Mouse (Mus musculus) CH12.LX (cell line): ENCODE data around the gene Strc. TPM values are rescaled to one million over a fixed set of nuclear protein-coding genes. Genes with fewer than 3 reads are reported as not detected.

ENCODE experiments used
- DNase-seq: peaks from one replicate; pipeline ENCODE4 v3.0.0-alpha.2; 2013; ENCODE audit errors: extremely low read depth
- H3K27ac ChIP-seq: 2 replicates; pipeline ENCODE4 v1.5.1; 2012; ENCODE audit warnings: low read depth, mild to moderate bottlenecking, control low read depth, moderate library complexity; ENCODE audit not compliant: insufficient read depth
- H3K27me3 ChIP-seq: replicated peaks from 2 replicates; pipeline ENCODE3; 2012; ENCODE audit warnings: inconsistent platforms
- H3K36me3 ChIP-seq, 2 experiments: replicated peaks in 1 of 2; 2 replicates each; pipeline versions ENCODE3 to v1.6.1; 2012; ENCODE audit warnings: inconsistent platforms in 1 of 2, low read length in 1 of 2, mild to moderate bottlenecking in 1 of 2, mixed read lengths in 1 of 2, moderate library complexity in 1 of 2; ENCODE audit not compliant: control insufficient read depth in 1 of 2, insufficient read depth in 1 of 2
- H3K4me1 ChIP-seq, 2 experiments: 2 replicates each; pipeline ENCODE4 v1.6.1; 2012; ENCODE audit warnings: inconsistent platforms in 1 of 2, moderate library complexity in 1 of 2; ENCODE audit not compliant: insufficient read depth in 2 of 2, control insufficient read depth in 1 of 2
- H3K4me2 ChIP-seq: 2 replicates; pipeline ENCODE4 v1.6.1; 2012; ENCODE audit warnings: low read depth, mild to moderate bottlenecking, control low read depth; ENCODE audit not compliant: poor library complexity, insufficient read depth, severe bottlenecking
- H3K4me3 ChIP-seq, 3 experiments: fragments of 150-350 bp in 1 of 3; sonication (generic) in 1 of 3; replicated peaks in 1 of 3; 2 replicates each; pipeline versions ENCODE3 to v1.5.1; 2011 to 2012; ENCODE audit warnings: low read depth in 2 of 3, low read length in 2 of 3, mild to moderate bottlenecking in 2 of 3, moderate library complexity in 2 of 3, control low read depth in 1 of 3, improper control_type of control experiment in 1 of 3, inconsistent platforms in 1 of 3, mixed read lengths in 1 of 3; ENCODE audit not compliant: poor library complexity in 1 of 3
- H3K79me2 ChIP-seq: replicated peaks from 2 replicates; pipeline ENCODE4 v1.6.1; 2012; ENCODE audit warnings: mild to moderate bottlenecking, moderate library complexity; ENCODE audit not compliant: control insufficient read depth, poor library complexity, insufficient read depth, severe bottlenecking; ENCODE audit errors: extremely low read depth
- H3K9ac ChIP-seq: 2 replicates; pipeline ENCODE4 v1.6.1; 2012; ENCODE audit warnings: low read depth, mild to moderate bottlenecking, control low read depth, moderate library complexity; ENCODE audit not compliant: insufficient read depth
- H3K9me3 ChIP-seq: replicated peaks from 2 replicates; pipeline ENCODE3; 2012; ENCODE audit warnings: low read length, inconsistent platforms, mixed read lengths
- BHLHE40 ChIP-seq: IDR thresholded peaks from 2 replicates; pipeline ENCODE4 v1.6.1; 2011; ENCODE audit warnings: mild to moderate bottlenecking, low read depth, low read length, improper control_type of control experiment
- CTCF ChIP-seq, 2 experiments: IDR thresholded peaks in 1 of 2; conservative IDR thresholded peaks in 1 of 2; 2 replicates each; pipeline ENCODE4 v1.5.1; 2011 to 2012; ENCODE audit warnings: low read depth in 2 of 2, low read length in 2 of 2, improper control_type of control experiment in 1 of 2, inconsistent platforms in 1 of 2, mild to moderate bottlenecking in 1 of 2, moderate library complexity in 1 of 2
- E2F4 ChIP-seq: IDR thresholded peaks from 2 replicates; pipeline ENCODE4 v1.6.1; 2011; ENCODE audit warnings: low read depth, low read length, improper control_type of control experiment; ENCODE audit not compliant: insufficient replicate concordance
- ELF1 ChIP-seq: IDR thresholded peaks from 2 replicates; pipeline ENCODE4 v1.6.1; 2014; ENCODE audit warnings: low read depth, mild to moderate bottlenecking, inconsistent platforms, low read length, improper control_type of control experiment
- EP300 ChIP-seq: IDR thresholded peaks from 2 replicates; pipeline ENCODE4 v1.6.1; 2011; ENCODE audit warnings: low read length, improper control_type of control experiment
- ETS1 ChIP-seq: conservative IDR thresholded peaks from 2 replicates; pipeline ENCODE4 v1.6.1; 2012; ENCODE audit warnings: low read depth, mild to moderate bottlenecking, inconsistent platforms, low read length, improper control_type of control experiment, moderate library complexity
- GABPA ChIP-seq: IDR thresholded peaks from 2 replicates; pipeline ENCODE4 v1.6.1; 2012; ENCODE audit warnings: low read depth, low read length, improper control_type of control experiment, inconsistent platforms; ENCODE audit not compliant: insufficient replicate concordance
- IRF4 ChIP-seq: IDR thresholded peaks from 2 replicates; pipeline ENCODE4 v1.6.1; 2014; ENCODE audit warnings: low read depth, mild to moderate bottlenecking, inconsistent platforms, low read length, improper control_type of control experiment
- MAFK ChIP-seq: IDR thresholded peaks from 2 replicates; pipeline ENCODE4 v1.6.1; 2011; ENCODE audit warnings: low read length, improper control_type of control experiment; ENCODE audit not compliant: insufficient replicate concordance
- MAX ChIP-seq: IDR thresholded peaks from 2 replicates; pipeline ENCODE4 v1.6.1; 2011; ENCODE audit warnings: low read length, improper control_type of control experiment
- MAZ ChIP-seq: IDR thresholded peaks from 2 replicates; pipeline ENCODE4 v1.6.1; 2012; ENCODE audit warnings: low read depth, mild to moderate bottlenecking, inconsistent platforms, low read length, improper control_type of control experiment, moderate library complexity
- MEF2A ChIP-seq: IDR thresholded peaks from 2 replicates; pipeline ENCODE4 v1.6.1; 2014; ENCODE audit warnings: low read depth, mild to moderate bottlenecking, inconsistent platforms, low read length, improper control_type of control experiment, borderline replicate concordance
- MXI1 ChIP-seq: IDR thresholded peaks from 2 replicates; pipeline ENCODE4 v1.6.1; 2011; ENCODE audit warnings: mild to moderate bottlenecking, low read depth, low read length, improper control_type of control experiment
- MYC ChIP-seq: IDR thresholded peaks from 2 replicates; pipeline ENCODE4 v1.6.1; 2011; ENCODE audit warnings: low read depth, mild to moderate bottlenecking, improper control_type of control experiment, low read length
- NRF1 ChIP-seq: IDR thresholded peaks from 2 replicates; pipeline ENCODE4 v1.6.1; 2014; ENCODE audit warnings: low read depth, mild to moderate bottlenecking, inconsistent platforms, low read length, improper control_type of control experiment, moderate library complexity
- POLR2A ChIP-seq: IDR thresholded peaks from 2 replicates; pipeline ENCODE4 v1.6.1; 2011; ENCODE audit warnings: low read depth, mild to moderate bottlenecking, improper control_type of control experiment, low read length
- RAD21 ChIP-seq: IDR thresholded peaks from 2 replicates; pipeline ENCODE4 v1.6.1; 2011; ENCODE audit warnings: low read depth, mild to moderate bottlenecking, low read length, improper control_type of control experiment, moderate library complexity
- SIN3A ChIP-seq: IDR thresholded peaks from 2 replicates; pipeline ENCODE4 v1.6.1; 2012; ENCODE audit warnings: low read length, improper control_type of control experiment, inconsistent platforms
- SMC3 ChIP-seq: IDR thresholded peaks from 2 replicates; pipeline ENCODE4 v1.6.1; 2011; ENCODE audit warnings: low read depth, low read length, improper control_type of control experiment
- TBP ChIP-seq: conservative IDR thresholded peaks from 2 replicates; pipeline ENCODE4 v1.6.1; 2011; ENCODE audit warnings: low read depth, low read length, improper control_type of control experiment
- UBTF ChIP-seq: IDR thresholded peaks from 2 replicates; pipeline ENCODE4 v1.6.1; 2012; ENCODE audit warnings: low read depth, mild to moderate bottlenecking, inconsistent platforms, low read length, improper control_type of control experiment, moderate library complexity
- USF1 ChIP-seq: IDR thresholded peaks from 2 replicates; pipeline ENCODE4 v1.6.1; 2014; ENCODE audit warnings: low read depth, mild to moderate bottlenecking, inconsistent platforms, low read length, improper control_type of control experiment
- USF2 ChIP-seq: conservative IDR thresholded peaks from 2 replicates; pipeline ENCODE4 v1.6.1; 2011; ENCODE audit warnings: low read depth, low read length, improper control_type of control experiment
- ZC3H11A ChIP-seq: IDR thresholded peaks from 2 replicates; pipeline ENCODE4 v1.6.1; 2012; ENCODE audit warnings: low read depth, mild to moderate bottlenecking, inconsistent platforms, low read length, improper control_type of control experiment
- ZKSCAN1 ChIP-seq: IDR thresholded peaks from 2 replicates; pipeline ENCODE4 v1.6.1; 2012; ENCODE audit warnings: low read depth, inconsistent platforms, low read length, improper control_type of control experiment, borderline replicate concordance
- dilution Hi-C: fragments of 300-500 bp; cut with MboI; formaldehyde crosslinking; loops from 2 replicates; pipeline ENCODE4 v1.14.3; 2020; ENCODE audit warnings: low sequenced_read_pairs; ENCODE audit not compliant: extremely low pct_unique_long_range_greater_than_20kb, extremely low pct_ligation_motif_present
- in situ Hi-C: fragments of 300-500 bp; cut with MboI; formaldehyde crosslinking; loops from 3 replicates; pipeline ENCODE4 v1.14.3; 2019; ENCODE audit warnings: low sequenced_read_pairs, low pct_ligation_motif_present, low pct_unique_long_range_greater_than_20kb, mixed read lengths
- polyA plus RNA-seq: library from polyadenylated mRNA; unstranded; fragments of >175 nt; gene quantifications from 2 replicates; pipeline ENCODE4 v1.2.1, GENCODE M21; 2012; ENCODE audit warnings: low read depth; ENCODE audit not compliant: insufficient read length
- total RNA-seq, 2 experiments: library from RNA; depleted of rRNA; stranded (reverse); fragments of 300-350 nt in 1 of 2; fragments of >200 nt in 1 of 2; gene quantifications; 2 replicates each; pipeline ENCODE4 v1.2.3; 2012 to 2014

Strc gene
- total and polyA plus RNA-seq, 3 experiments: 1.6 to 9.2 (median 6.3) TPM

DNA sequence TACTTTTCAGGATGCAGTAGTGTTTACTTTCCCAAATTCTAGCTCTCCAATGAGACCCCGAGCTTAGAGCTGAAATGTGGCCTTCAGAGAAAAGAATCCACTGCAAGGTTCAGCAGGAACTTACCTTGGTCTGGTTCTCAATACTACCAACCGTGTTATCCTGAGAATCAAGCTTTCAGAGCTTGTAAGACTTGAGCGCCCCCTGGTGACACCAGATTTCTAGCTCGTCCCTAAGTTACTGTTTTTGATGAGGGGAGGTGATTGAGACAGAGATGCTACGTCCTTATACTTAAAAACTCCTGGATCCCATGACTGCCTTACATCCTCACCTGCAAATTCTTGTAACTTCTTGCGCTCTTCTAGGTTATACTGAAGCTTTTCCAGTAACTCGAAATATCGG is 9.7 kb upstream of the Strc start:
- H3K9me3 ChIP-seq: no peaks in the 10 kb centered on the region
- DNase-seq: peak; percentile 83
- no peaks in the 10 kb centered on the region for H3K4me1 ChIP-seq
- dilution Hi-C loops: no loop called here
- in situ Hi-C loops: no loop called here
- H3K27me3 ChIP-seq: no peaks in the 10 kb centered on the region
- H3K79me2 ChIP-seq: no peaks in the 10 kb centered on the region
- H3K4me3 ChIP-seq: no peak overlapping the region
- no peak overlapping the region for H3K27ac ChIP-seq
- no peak overlapping the region for H3K4me2 ChIP-seq
- TF ChIP-seq SIN3A: no peak
- no peak for TF ChIP-seq MYC
- no peak for TF ChIP-seq EP300
- TF ChIP-seq SMC3: peak; percentile 70
- TF ChIP-seq ZC3H11A: no peak; the same call in 1 of the 2 replicates
- no peak for TF ChIP-seq UBTF
- TF ChIP-seq IRF4: no peak
- TF ChIP-seq RAD21: peak; percentile 84
- no peak for TF ChIP-seq TBP
- peak; percentile 57 to 86; a peak in 3 of 4 replicates for TF ChIP-seq CTCF (conservative IDR thresholded peaks at IDR 0.05 in 1 of 2, IDR thresholded peaks at IDR 0.05 in 1 of 2; ENCODE audit: low read depth in 2 of 2, low read length in 2 of 2)
- no peak for TF ChIP-seq USF1
- no peak for TF ChIP-seq E2F4
- no peak for TF ChIP-seq ZKSCAN1
- no peak for TF ChIP-seq ETS1
- TF ChIP-seq BHLHE40: no peak
- no peak for TF ChIP-seq GABPA
- H3K36me3 ChIP-seq: peaks cover 0 to 8% of the 10 kb centered on the region in 2 experiments
- H3K9ac ChIP-seq: no peak overlapping the region

DNA sequence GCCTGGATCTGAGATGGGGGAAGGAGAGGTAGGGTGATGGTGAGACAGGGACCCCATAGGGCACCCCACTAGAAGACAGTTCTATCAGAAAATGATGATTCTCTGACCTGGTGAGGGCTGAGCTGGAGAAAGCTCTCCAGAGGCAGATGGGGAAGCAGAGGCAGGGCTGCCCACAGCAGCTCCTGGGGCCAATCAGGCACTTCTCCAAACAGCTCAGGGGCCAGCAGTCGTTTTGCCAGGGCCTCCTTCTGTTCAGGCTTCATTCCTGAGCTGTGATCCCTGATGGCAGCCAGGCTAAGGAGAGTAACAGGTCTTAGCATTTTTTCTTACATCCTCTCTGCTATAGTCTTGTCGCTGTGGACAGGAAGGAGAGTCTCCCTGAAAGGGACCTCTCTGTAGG is 12.2 kb downstream of the Strc start:
- dilution Hi-C loops (no loop called here), in situ Hi-C loops (no loop called here)
- H3K79me2 ChIP-seq: no peaks in the 10 kb centered on the region
- DNase-seq: no peak
- H3K4me3 ChIP-seq: no peak overlapping the region
- peaks cover 0 to 5% of the 10 kb centered on the region in 2 experiments; a peak in 1 of 4 replicates for H3K4me1 ChIP-seq
- no peak for TF ChIP-seq MEF2A
- TF ChIP-seq EP300: no peak
- no peak for TF ChIP-seq ETS1
- TF ChIP-seq ELF1: no peak
- no peak for TF ChIP-seq MYC
- no peak for TF ChIP-seq ZKSCAN1
- TF ChIP-seq NRF1: no peak
- TF ChIP-seq E2F4: no peak
- no peak for TF ChIP-seq MAFK
- no peak for TF ChIP-seq MAZ
- TF ChIP-seq MAX: no peak
- no peak for TF ChIP-seq MXI1
- no peak for TF ChIP-seq BHLHE40
- TF ChIP-seq POLR2A: no peak
- no peak for TF ChIP-seq USF2
- no peak for TF ChIP-seq IRF4
- no peak for TF ChIP-seq TBP
- peaks cover 5% of the 10 kb centered on the region for H3K27me3 ChIP-seq
- no peaks in the 10 kb centered on the region for H3K9me3 ChIP-seq
- no peak overlapping the region for H3K27ac ChIP-seq
- H3K9ac ChIP-seq: no peak overlapping the region
- H3K4me2 ChIP-seq: no peak overlapping the region
- peaks cover 76 to 92% of the 10 kb centered on the region in 2 experiments for H3K36me3 ChIP-seq
